Mouse (Mus musculus) bone marrow, adult 2 months (tissue): ENCODE data around the gene Nudt9.
"Not testable (repeated sequence)": the region's sequence is repeated elsewhere in the genome, so short reads cannot be mapped to it uniquely, and the experiment has no call there.

Source experiments
- CTCF ChIP-seq: fragments of 200-500 bp; IDR thresholded peaks from 2 replicates; pipeline ENCODE4 v1.5.1; 2011; ENCODE audit warnings: low read length, control low read depth; ENCODE audit not compliant: control insufficient read depth, insufficient read depth
- POLR2A ChIP-seq: fragments of 200-500 bp; IDR thresholded peaks from 2 replicates; pipeline ENCODE4 v1.6.1; 2011; ENCODE audit warnings: low read depth, mild to moderate bottlenecking, control low read depth, low read length, borderline replicate concordance; ENCODE audit not compliant: control insufficient read depth

GRCm38 (mm10) chr5:104024193-104024592, 21.9 kb upstream of the Nudt9 start:
- not testable (repeated sequence) for TF ChIP-seq POLR2A, CTCF
